Mouse (Mus musculus) G1E (cell line): ENCODE results near the gene Magix. TPM values are rescaled to one million over a fixed set of nuclear protein-coding genes. Genes with fewer than 3 reads are reported as not detected.

Experiments used
- ATAC-seq: 2 replicates; pipeline ENCODE4 v1.8.0; 2016; ENCODE audit warnings: mild to moderate bottlenecking; ENCODE audit not compliant: insufficient number of reproducible peaks, poor library complexity, low FRiP score, severe bottlenecking; ENCODE audit errors: extremely low read depth
- DNase-seq: peaks from one replicate; pipeline ENCODE4 v3.0.0; 2012; ENCODE audit warnings: low spot score
- H3K27me3 ChIP-seq: 2 replicates; pipeline ENCODE4 v1.6.1; 2012; ENCODE audit warnings: mild to moderate bottlenecking, low read length, inconsistent platforms; ENCODE audit not compliant: insufficient read depth
- H3K36me3 ChIP-seq: replicated peaks from 2 replicates; pipeline ENCODE3; 2012; ENCODE audit warnings: mild to moderate bottlenecking, inconsistent platforms
- H3K4me1 ChIP-seq: 2 replicates; pipeline ENCODE4 v1.6.1; 2012; ENCODE audit warnings: low read depth, low read length, inconsistent platforms, mixed read lengths; ENCODE audit not compliant: insufficient read depth
- H3K4me3 ChIP-seq: 2 replicates; pipeline ENCODE4 v1.5.1; 2012; ENCODE audit warnings: low read depth, mild to moderate bottlenecking, inconsistent platforms, low read length, moderate library complexity, mixed read lengths
- H3K9me3 ChIP-seq: replicated peaks from 2 replicates; pipeline ENCODE4 v1.6.1; 2012; ENCODE audit warnings: inconsistent platforms
- CTCF ChIP-seq: IDR thresholded peaks from 2 replicates; pipeline ENCODE4 v1.5.1; 2012; ENCODE audit warnings: low read depth, low read length, inconsistent platforms, mixed read lengths
- GATA1 ChIP-seq: IDR thresholded peaks from 2 replicates; pipeline ENCODE4 v1.6.1; 2012; ENCODE audit warnings: borderline replicate concordance, low read length, inconsistent platforms, mixed read lengths
- GATA2 ChIP-seq: IDR thresholded peaks from 2 replicates; pipeline ENCODE4 v1.6.1; 2012; ENCODE audit warnings: low read depth, low read length, inconsistent platforms, borderline replicate concordance
- POLR2AphosphoS5 ChIP-seq: IDR thresholded peaks from 2 replicates; pipeline ENCODE4 v1.6.1; 2012; ENCODE audit warnings: low read depth, low read length, inconsistent platforms; ENCODE audit not compliant: insufficient replicate concordance
- TAL1 ChIP-seq: conservative IDR thresholded peaks from 2 replicates; pipeline ENCODE4 v1.6.1; 2012; ENCODE audit warnings: low read depth, low read length, inconsistent platforms, mixed read lengths
- polyA plus RNA-seq: library from polyadenylated mRNA; stranded (reverse); fragments of >175 nt; gene quantifications from 2 replicates; pipeline ENCODE4 v1.2.3, GENCODE M21; 2012
- total RNA-seq, 2 experiments: library from RNA; stranded (forward) in 1 of 2; stranded (reverse) in 1 of 2; fragments of 200-1000 nt in 1 of 2; fragments of >200 nt in 1 of 2; fragmentation: Nextera tagmentation in 1 of 2; gene quantifications; 2 replicates each; pipeline ENCODE4 v1.2.3; 2014 to 2017

The Magix gene
- total RNA-seq (2014; fragmentation: Nextera tagmentation) (not detected in 2 replicates), total RNA-seq (2017) (0.12 and 0.27 TPM in 2 replicates), polyA plus RNA-seq (0.05 TPM in 1 of 2 replicates, not detected in the other)

- Histone ChIP-seq H3K27me3 (peaks cover 7% of the 10 kb centered on the region), H3K36me3 (no peaks in the 10 kb centered on the region)
Measured at GRCm38 (mm10) chrX:7680864-7681263, at the start of gene Magix. Gene Magix (minus strand): TSS chrX:7681251.

GRCm38 (mm10) chrX:7728922-7729265 lies 47.8 kb upstream of the Magix start:
- Histone ChIP-seq H3K36me3 (peaks cover 38% of the 10 kb centered on the region), H3K27me3 (no peaks in the 10 kb centered on the region), H3K4me1 (peaks cover 29% of the 10 kb centered on the region), H3K9me3 (no peaks in the 10 kb centered on the region), H3K4me3 (peak overlapping the region; percentile 72)
- TF ChIP-seq GATA1 (no peak), CTCF (no peak), TAL1 (no peak), POLR2AphosphoS5 (no peak), GATA2 (no peak)
- no peak for DNase-seq
- no peak for ATAC-seq

More at GRCm38 (mm10) chrX:7680864-7681263, at the start of gene Magix:
- DNase-seq (no peak), ATAC-seq (no peak)
- H3K9me3 ChIP-seq: no peaks in the 10 kb centered on the region
- peaks cover 7% of the 10 kb centered on the region for H3K4me1 ChIP-seq
- H3K4me3 ChIP-seq: no peak within 1 kb of the TSS
- TF ChIP-seq GATA1: no peak
- no peak for TF ChIP-seq POLR2AphosphoS5
- TF ChIP-seq CTCF: no peak
- no peak for TF ChIP-seq GATA2
- TF ChIP-seq TAL1: no peak

- TF ChIP-seq GATA1 (no peak), POLR2AphosphoS5 (no peak), GATA2 (no peak), CTCF (no peak), TAL1 (no peak)
Measured at GRCm38 (mm10) chrX:7728215-7728921, 47.3 kb upstream of the Magix start, which contains the start of gene Praf2. Gene Praf2 (plus strand): TSS chrX:7728439.

GRCm38 (mm10) chrX:7727176-7727575 lies 46.1 kb upstream of the Magix start:
- TF ChIP-seq GATA1: no peak
- TF ChIP-seq GATA2: no peak
- H3K27me3 ChIP-seq: no peaks in the 10 kb centered on the region
- DNase-seq: no peak
- H3K9me3 ChIP-seq: no peaks in the 10 kb centered on the region
- no peak for ATAC-seq
- H3K4me3 ChIP-seq: no peak overlapping the region
- peaks cover 44% of the 10 kb centered on the region for H3K36me3 ChIP-seq
- H3K4me1 ChIP-seq: peaks cover 30% of the 10 kb centered on the region

More at GRCm38 (mm10) chrX:7728215-7728921, 47.3 kb upstream of the Magix start, which contains the start of gene Praf2:
- DNase-seq (peak; percentile 63), ATAC-seq (peak; percentile 94)
- no peaks in the 10 kb centered on the region for H3K27me3 ChIP-seq
- peaks cover 29% of the 10 kb centered on the region for H3K4me1 ChIP-seq
- H3K4me3 ChIP-seq: peak within 1 kb of the TSS; percentile 72
- H3K36me3 ChIP-seq: peaks cover 44% of the 10 kb centered on the region
- no peaks in the 10 kb centered on the region for H3K9me3 ChIP-seq

- Histone ChIP-seq H3K4me1 (peaks cover 30% of the 10 kb centered on the region), H3K27me3 (no peaks in the 10 kb centered on the region), H3K4me3 (no peak overlapping the region), H3K9me3 (no peaks in the 10 kb centered on the region), H3K36me3 (peaks cover 44% of the 10 kb centered on the region)
- no peak for TF ChIP-seq POLR2AphosphoS5
- no peak for TF ChIP-seq TAL1
- TF ChIP-seq GATA2: no peak
- no peak for TF ChIP-seq GATA1
- no peak for TF ChIP-seq CTCF
- DNase-seq: no peak
- no peak for ATAC-seq
Measured at GRCm38 (mm10) chrX:7725841-7726240, 44.8 kb upstream of the Magix start.

- TF ChIP-seq POLR2AphosphoS5 (no peak), GATA2 (no peak), TAL1 (no peak), CTCF (no peak), GATA1 (no peak)
- Histone ChIP-seq H3K4me1 (peaks cover 30% of the 10 kb centered on the region), H3K9me3 (no peaks in the 10 kb centered on the region), H3K4me3 (no peak overlapping the region), H3K36me3 (peaks cover 44% of the 10 kb centered on the region), H3K27me3 (no peaks in the 10 kb centered on the region)
- ATAC-seq (no peak), DNase-seq (no peak)
Measured at GRCm38 (mm10) chrX:7724135-7724534, 43.1 kb upstream of the Magix start.
